Mouse (Mus musculus): ENCODE results near the gene Ercc6l. TPM values are rescaled to one million over a fixed set of nuclear protein-coding genes. Genes with fewer than 3 reads are reported as not detected.
A peak's percentile ranks its signal among the peaks of the same experiment; 100 is the strongest.

Gene Ercc6l
- polyA plus RNA-seq, 1 experiment: 0.20 TPM

GRCm38 (mm10) chrX:102170135-102170534 lies 13.2 kb upstream of the Ercc6l start:
- TF ChIP-seq CTCF (IDR thresholded peaks at IDR 0.05; ENCODE audit: insufficient read depth, low read length): no peak
- no peak for TF ChIP-seq POLR2A (IDR thresholded peaks at IDR 0.05; ENCODE audit: borderline replicate concordance, extremely low read depth, low read depth, low read length)
- DNase-seq: no peak
- Histone ChIP-seq H3K4me3 (replicated peaks; ENCODE audit: extremely low read depth, low read depth, low read length) (no peak overlapping the region), H3K4me1 (ENCODE audit: control insufficient read depth, insufficient read depth, low read length) (no peaks in the 10 kb centered on the region)
- WGBS: 53% methylated on average over 3 of the region's 3 CpGs

- 55% methylated on average over 1 of the region's 1 CpGs for WGBS
- Histone ChIP-seq H3K4me3 (replicated peaks; ENCODE audit: extremely low read depth, low read depth, low read length) (no peak overlapping the region), H3K4me1 (ENCODE audit: control insufficient read depth, insufficient read depth, low read length) (no peaks in the 10 kb centered on the region)
- TF ChIP-seq CTCF (IDR thresholded peaks at IDR 0.05; ENCODE audit: insufficient read depth, low read length): no peak
- TF ChIP-seq POLR2A (IDR thresholded peaks at IDR 0.05; ENCODE audit: borderline replicate concordance, extremely low read depth, low read depth, low read length): no peak
- DNase-seq: no peak
Measured at GRCm38 (mm10) chrX:102169724-102170123, 12.8 kb upstream of the Ercc6l start.

- WGBS: 57% methylated on average over 6 of the region's 6 CpGs
- TF ChIP-seq CTCF (IDR thresholded peaks at IDR 0.05; ENCODE audit: insufficient read depth, low read length): no peak
- no peak for TF ChIP-seq POLR2A (IDR thresholded peaks at IDR 0.05; ENCODE audit: borderline replicate concordance, extremely low read depth, low read depth, low read length)
- H3K4me3 ChIP-seq (replicated peaks; ENCODE audit: extremely low read depth, low read depth, low read length): no peak overlapping the region
- H3K4me1 ChIP-seq (ENCODE audit: control insufficient read depth, insufficient read depth, low read length): no peaks in the 10 kb centered on the region
- no peak for DNase-seq
Measured at GRCm38 (mm10) chrX:102166986-102167385, 10.1 kb upstream of the Ercc6l start.

GRCm38 (mm10) chrX:102166521-102166920 lies 9.6 kb upstream of the Ercc6l start:
- DNase-seq: no peak
- 67% methylated on average over 5 of the region's 5 CpGs for WGBS
- TF ChIP-seq CTCF (IDR thresholded peaks at IDR 0.05; ENCODE audit: insufficient read depth, low read length) (no peak), POLR2A (IDR thresholded peaks at IDR 0.05; ENCODE audit: borderline replicate concordance, extremely low read depth, low read depth, low read length) (no peak)
- Histone ChIP-seq H3K4me3 (replicated peaks; ENCODE audit: extremely low read depth, low read depth, low read length) (no peak overlapping the region), H3K4me1 (ENCODE audit: control insufficient read depth, insufficient read depth, low read length) (no peaks in the 10 kb centered on the region)

- DNase-seq: no peak
- 67% methylated on average over 4 of the region's 4 CpGs for WGBS
- TF ChIP-seq POLR2A (IDR thresholded peaks at IDR 0.05; ENCODE audit: borderline replicate concordance, extremely low read depth, low read depth, low read length): no peak
- no peak for TF ChIP-seq CTCF (IDR thresholded peaks at IDR 0.05; ENCODE audit: insufficient read depth, low read length)
- Histone ChIP-seq H3K4me3 (replicated peaks; ENCODE audit: extremely low read depth, low read depth, low read length) (no peak overlapping the region), H3K4me1 (ENCODE audit: control insufficient read depth, insufficient read depth, low read length) (no peaks in the 10 kb centered on the region)
Measured at GRCm38 (mm10) chrX:102163529-102163928, 6.6 kb upstream of the Ercc6l start.

GRCm38 (mm10) chrX:102163096-102163495 lies 6.2 kb upstream of the Ercc6l start:
- TF ChIP-seq POLR2A (IDR thresholded peaks at IDR 0.05; ENCODE audit: borderline replicate concordance, extremely low read depth, low read depth, low read length) (no peak), CTCF (IDR thresholded peaks at IDR 0.05; ENCODE audit: insufficient read depth, low read length) (no peak)
- DNase-seq: no peak
- Histone ChIP-seq H3K4me1 (ENCODE audit: control insufficient read depth, insufficient read depth, low read length) (no peaks in the 10 kb centered on the region), H3K4me3 (replicated peaks; ENCODE audit: extremely low read depth, low read depth, low read length) (no peak overlapping the region)
- WGBS: 39% methylated on average over 2 of the region's 2 CpGs

GRCm38 (mm10) chrX:102160528-102160927 lies 3.6 kb upstream of the Ercc6l start:
- no peaks in the 10 kb centered on the region for H3K4me1 ChIP-seq (ENCODE audit: control insufficient read depth, insufficient read depth, low read length)
- no peak for DNase-seq
- WGBS: 55% methylated on average over 2 of the region's 2 CpGs
- no peak overlapping the region for H3K4me3 ChIP-seq (replicated peaks; ENCODE audit: extremely low read depth, low read depth, low read length)
- TF ChIP-seq CTCF (IDR thresholded peaks at IDR 0.05; ENCODE audit: insufficient read depth, low read length): no peak
- no peak for TF ChIP-seq POLR2A (IDR thresholded peaks at IDR 0.05; ENCODE audit: borderline replicate concordance, extremely low read depth, low read depth, low read length)

GRCm38 (mm10) chrX:102159778-102160177 lies 2.9 kb upstream of the Ercc6l start:
- DNase-seq: peak; percentile 23
- no peak for TF ChIP-seq POLR2A (IDR thresholded peaks at IDR 0.05; ENCODE audit: borderline replicate concordance, extremely low read depth, low read depth, low read length)
- peak; percentile 22; the same call in 1 of the 2 replicates for TF ChIP-seq CTCF (IDR thresholded peaks at IDR 0.05; ENCODE audit: insufficient read depth, low read length)
- no peaks in the 10 kb centered on the region for H3K4me1 ChIP-seq (ENCODE audit: control insufficient read depth, insufficient read depth, low read length)
- no peak overlapping the region for H3K4me3 ChIP-seq (replicated peaks; ENCODE audit: extremely low read depth, low read depth, low read length)
- 65% methylated on average over 2 of the region's 2 CpGs for WGBS

GRCm38 (mm10) chrX:102157423-102157791 lies 516 bp upstream of the Ercc6l start:
- TF ChIP-seq POLR2A (IDR thresholded peaks at IDR 0.05; ENCODE audit: borderline replicate concordance, extremely low read depth, low read depth, low read length): no peak
- no peak for TF ChIP-seq CTCF (IDR thresholded peaks at IDR 0.05; ENCODE audit: insufficient read depth, low read length)
- H3K4me3 ChIP-seq (replicated peaks; ENCODE audit: extremely low read depth, low read depth, low read length): peak overlapping the region; percentile 71
- no peak for DNase-seq
- 45% methylated on average over 5 of the region's 5 CpGs for WGBS
- no peaks in the 10 kb centered on the region for H3K4me1 ChIP-seq (ENCODE audit: control insufficient read depth, insufficient read depth, low read length)

- H3K4me1 ChIP-seq (ENCODE audit: control insufficient read depth, insufficient read depth, low read length): no peaks in the 10 kb centered on the region
- 60% methylated on average over 1 of the region's 1 CpGs for whole genome bisulfite sequencing
- DNase-seq: no peak
Measured at GRCm38 (mm10) chrX:102141157-102141556, 15.7 kb downstream of the Ercc6l start.

More at GRCm38 (mm10) chrX:102141157-102141556, 15.7 kb downstream of the Ercc6l start:
- H3K4me3 ChIP-seq (replicated peaks; ENCODE audit: extremely low read depth, low read depth, low read length): no peak overlapping the region
- no peak for TF ChIP-seq CTCF (IDR thresholded peaks at IDR 0.05; ENCODE audit: insufficient read depth, low read length)
- TF ChIP-seq POLR2A (IDR thresholded peaks at IDR 0.05; ENCODE audit: borderline replicate concordance, extremely low read depth, low read depth, low read length): no peak

Measured in lung, adult 2 months (tissue).